Mouse (Mus musculus) heart, postnatal 14 days (tissue): ENCODE measurements around the gene Gm10392. TPM values are rescaled to one million over a fixed set of nuclear protein-coding genes. Genes with fewer than 3 reads are reported as not detected.
A peak's percentile ranks its signal among the peaks of the same experiment; 100 is the strongest.

Experiments
- DNase-seq, 2 experiments: peaks; one replicate each; pipeline ENCODE4 v3.0.0; 2021 to 2022
- intact Hi-C: fragments of 180-260 bp; cut with DNase I; formaldehyde crosslinking; loops from one replicate; pipeline ENCODE4 v1.15.1; 2025
- total RNA-seq, 2 experiments: library from RNA; stranded (reverse); gene quantifications; 2 replicates each; pipeline ENCODE4 v1.2.3; 2021

The Gm10392 gene
- total RNA-seq, 2 experiments from 2014 or later = not detected

DNA sequence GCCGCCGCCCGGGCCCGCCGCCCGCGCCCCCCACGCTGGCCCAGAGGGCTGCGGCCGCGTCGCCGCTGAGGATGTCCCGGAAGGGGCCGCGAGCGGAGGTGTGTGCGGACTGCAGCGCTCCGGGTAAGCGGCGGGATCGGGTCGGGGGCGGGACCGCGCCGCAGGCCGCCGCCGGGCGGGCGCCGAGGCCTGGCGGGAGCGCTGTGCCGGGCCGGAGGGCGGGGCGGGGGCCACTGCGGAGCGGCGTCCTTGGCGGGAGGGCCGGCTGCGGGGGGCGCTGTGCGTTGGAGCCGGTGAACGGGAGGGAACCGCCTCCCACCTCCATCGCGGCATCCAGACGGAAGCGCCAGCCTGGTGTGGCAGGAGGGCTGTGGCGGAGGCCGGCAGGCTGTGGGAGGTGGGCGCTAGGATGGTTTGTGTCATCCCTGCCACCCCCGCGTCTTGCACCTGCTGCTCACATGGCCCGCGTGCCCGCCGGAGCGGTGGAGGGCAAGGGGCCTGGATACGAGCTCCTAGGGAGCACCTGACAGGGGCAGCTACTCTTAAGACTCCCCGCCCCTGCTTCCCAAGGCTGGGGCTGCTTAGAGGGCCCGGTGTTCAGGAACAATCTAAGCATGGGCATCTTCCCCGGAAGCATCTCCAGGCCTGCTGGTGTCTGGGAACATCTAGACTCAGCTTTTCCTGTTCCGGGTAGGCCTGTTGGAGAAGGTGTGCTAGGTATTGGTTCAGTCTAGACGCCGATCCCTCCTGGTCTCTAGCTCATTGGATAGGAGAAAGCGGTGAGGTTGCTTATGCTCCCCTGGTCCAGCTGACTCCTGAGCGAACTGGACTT is 25.3 kb downstream of the Gm10392 start, which contains the start of gene Git1:
Git1 (plus strand) TSS at position 51 of the 832 bp plus-strand sequence.
- intact Hi-C loops = loop anchor here (5.0 kb wide), 1 partner anchor 176 kb away; no protein-coding TSS in a partner anchor
- peak; percentile 64 to 66 for DNase-seq

DNA sequence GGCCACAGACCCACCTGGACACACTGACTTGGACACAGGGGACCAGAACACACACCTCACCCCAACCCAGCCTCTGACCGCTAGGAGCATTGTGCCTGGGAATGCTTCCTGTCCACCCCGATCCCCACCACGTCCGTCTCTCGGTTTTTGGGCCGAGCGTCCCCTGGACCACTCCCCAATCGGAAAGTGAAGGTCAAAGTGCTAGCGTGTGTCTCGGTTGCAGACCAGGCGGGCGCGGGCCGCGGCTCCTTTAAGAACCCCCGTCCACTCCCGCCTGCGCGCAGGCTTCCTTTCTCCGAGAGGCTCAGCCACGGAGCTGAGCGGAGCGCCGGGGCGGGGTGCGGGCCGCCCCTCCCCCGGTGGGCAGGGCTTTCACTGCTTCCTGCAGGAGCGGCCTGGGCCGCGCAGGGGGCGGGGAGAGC is 26.1 kb downstream of the Gm10392 start:
- DNase-seq = peak; percentile 95 to 96
- intact Hi-C loops = loop anchor here (5.0 kb wide), 1 partner anchor 176 kb away; no protein-coding TSS in a partner anchor

DNA sequence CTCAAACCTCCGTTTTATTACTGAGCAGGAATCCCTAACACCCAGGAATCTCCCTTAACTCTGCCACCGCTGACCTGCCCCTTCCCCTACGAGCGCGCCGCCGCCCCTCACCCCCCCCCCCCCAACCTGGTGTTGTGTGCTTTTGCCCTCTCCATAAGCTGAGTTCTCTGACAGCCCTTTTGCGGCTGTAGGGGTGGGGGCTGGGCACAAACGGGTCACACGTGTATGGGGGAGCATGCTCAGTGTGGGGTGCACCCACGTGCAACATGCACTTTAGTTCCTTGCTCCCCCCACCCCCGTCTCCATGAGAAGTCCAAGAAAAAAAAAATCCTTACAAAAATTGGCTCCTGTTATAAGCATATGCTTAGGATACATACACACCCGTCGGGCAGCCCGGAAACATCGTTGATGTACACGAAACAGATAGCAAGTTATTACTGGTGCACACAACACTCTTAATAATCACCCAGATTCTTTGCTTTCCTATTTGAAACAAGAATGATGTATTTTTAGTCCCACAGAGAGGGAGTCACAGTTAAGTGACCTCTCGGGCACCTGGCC is 26.6 kb downstream of the Gm10392 start:
- DNase-seq = no peak
- intact Hi-C loops = loop anchor here (5.0 kb wide), 1 partner anchor 175 kb away; no protein-coding TSS in a partner anchor

DNA sequence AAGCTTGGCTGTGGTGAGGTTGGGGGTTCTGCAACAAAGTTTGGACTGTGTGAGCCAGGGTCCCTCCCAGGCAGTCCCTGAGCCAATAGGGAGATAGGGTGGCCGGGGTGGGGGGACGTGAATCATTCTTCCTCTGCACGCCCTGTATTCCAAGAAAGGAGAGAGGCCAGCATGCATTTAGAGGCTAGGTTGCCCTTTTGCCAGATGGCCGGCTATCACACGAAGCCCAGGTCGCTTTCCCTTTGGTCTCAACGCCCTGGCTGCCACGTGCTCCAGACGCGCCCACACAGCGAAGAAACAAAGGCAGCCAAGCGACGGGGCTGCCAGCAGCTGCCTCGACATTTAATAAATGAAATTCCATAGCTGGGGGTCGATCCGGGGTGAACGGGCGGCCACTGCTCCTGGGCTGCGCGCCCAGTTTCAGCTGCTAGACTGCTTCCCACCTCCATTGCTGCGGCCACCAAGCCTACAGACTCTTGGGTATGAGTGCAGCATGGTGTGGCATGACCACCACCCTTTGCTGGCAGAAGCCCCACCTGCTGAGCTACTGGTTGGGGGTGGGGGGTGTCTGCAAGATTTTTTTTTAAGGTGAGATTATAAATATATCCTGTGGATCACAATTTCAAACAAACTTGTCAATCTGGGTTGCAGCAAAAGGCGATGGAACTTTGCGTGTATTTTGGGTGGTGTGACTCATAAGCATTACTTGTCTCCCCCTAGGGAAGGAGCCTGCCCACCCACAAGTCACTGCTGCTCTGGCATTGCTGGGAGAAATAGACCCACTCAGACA is 27.3 kb downstream of the Gm10392 start:
- DNase-seq = peak; percentile 62 to 77
- intact Hi-C loops = loop anchor here (1.0 to 5.0 kb wide), 3 partner anchors 10 to 174 kb away; no protein-coding TSS in a partner anchor

DNA sequence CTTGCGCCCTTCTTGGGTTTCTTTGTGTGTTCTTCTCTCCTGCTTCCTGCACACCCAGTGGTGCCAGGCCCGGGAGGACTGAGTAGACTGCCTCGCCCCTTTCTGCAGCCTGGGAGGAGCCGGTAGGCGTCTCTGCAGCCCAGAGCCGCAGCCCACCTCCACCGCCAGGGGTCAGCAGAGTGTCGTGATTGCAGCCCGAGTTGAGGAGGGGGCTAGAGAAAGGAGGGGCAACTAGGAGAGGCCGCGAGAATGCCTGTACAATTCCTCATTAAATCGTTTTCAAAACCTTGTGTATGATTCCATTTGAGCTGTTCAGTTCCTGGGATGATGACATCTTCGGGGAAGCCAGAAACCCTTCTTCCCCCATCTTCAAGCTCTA is 27.9 kb downstream of the Gm10392 start:
- peak; percentile 92 to 95 for DNase-seq
- intact Hi-C loops = loop anchor here (1.0 to 5.0 kb wide), 3 partner anchors 10 to 174 kb away; no protein-coding TSS in a partner anchor

GRCm38 (mm10) chr11:77490451-77490850 is 28.5 kb downstream of the Gm10392 start:
- intact Hi-C loops = loop anchor here (2.0 to 5.0 kb wide), 2 partner anchors 140 to 173 kb away; no protein-coding TSS in a partner anchor
- DNase-seq = no peak

DNA sequence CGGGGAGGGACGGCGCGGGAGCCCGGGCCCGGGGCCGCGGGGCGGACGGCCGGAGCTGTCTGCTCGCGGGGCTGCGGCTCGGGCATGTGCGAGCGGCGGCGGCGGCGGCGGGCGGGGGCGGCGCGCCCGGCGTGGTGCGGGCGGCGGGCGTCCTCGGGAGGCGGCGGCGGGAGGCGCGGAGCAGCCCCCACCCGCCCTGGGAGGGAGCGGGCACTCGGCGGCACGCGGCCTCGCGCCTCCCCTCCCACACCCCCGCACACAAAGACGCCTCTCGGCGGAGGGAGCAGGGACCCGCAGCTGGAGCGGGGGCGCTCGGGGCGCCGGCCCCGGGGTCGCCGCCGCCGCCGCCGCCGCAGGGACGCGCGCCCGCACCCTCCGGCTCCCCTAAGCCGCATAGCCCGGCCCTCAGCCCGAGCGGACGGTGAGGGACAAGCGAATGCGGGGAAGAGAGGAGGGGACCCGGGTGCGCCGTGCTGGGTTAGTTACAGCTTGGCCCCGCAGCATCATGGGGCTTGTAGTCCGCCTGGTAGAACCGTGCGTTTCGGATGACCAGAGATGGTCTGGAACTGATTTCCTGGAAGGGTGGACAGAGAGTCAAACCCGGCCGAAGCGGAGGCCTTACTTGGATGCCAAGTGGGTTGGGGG is 29.3 kb downstream of the Gm10392 start, which contains the start of gene Ankrd13b:
Ankrd13b (minus strand) TSS at position 88 of the 645 bp plus-strand sequence.
- DNase-seq = peak; percentile 76 to 79
- intact Hi-C loops = loop anchor here (2.0 to 5.0 kb wide), 2 partner anchors 141 to 172 kb away; no protein-coding TSS in a partner anchor

GRCm38 (mm10) chr11:77488771-77489581 is 30.0 kb downstream of the Gm10392 start:
- DNase-seq = no peak
- intact Hi-C loops = no loop called here

DNA sequence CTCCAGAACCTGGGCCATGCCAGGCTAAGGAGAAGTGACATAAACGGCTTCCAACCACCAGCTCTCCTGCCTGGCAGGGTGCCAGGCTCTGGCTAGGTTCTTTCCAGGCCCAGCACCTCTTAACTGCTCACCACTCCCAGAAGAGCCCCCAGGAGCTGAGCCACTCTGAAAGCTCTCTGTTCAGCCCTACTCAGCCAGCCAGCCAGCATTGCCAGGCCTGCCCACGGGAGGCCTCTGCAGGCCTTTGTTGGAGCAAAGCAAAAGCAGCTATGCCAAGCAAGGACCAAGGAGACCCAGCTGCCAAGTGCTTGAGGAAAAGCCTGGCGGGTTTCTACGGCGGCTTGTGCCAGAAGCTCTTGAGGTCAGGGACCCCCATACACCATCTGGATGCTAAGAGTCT is 32.2 kb downstream of the Gm10392 start:
- intact Hi-C loops = no loop called here
- DNase-seq = no peak

DNA sequence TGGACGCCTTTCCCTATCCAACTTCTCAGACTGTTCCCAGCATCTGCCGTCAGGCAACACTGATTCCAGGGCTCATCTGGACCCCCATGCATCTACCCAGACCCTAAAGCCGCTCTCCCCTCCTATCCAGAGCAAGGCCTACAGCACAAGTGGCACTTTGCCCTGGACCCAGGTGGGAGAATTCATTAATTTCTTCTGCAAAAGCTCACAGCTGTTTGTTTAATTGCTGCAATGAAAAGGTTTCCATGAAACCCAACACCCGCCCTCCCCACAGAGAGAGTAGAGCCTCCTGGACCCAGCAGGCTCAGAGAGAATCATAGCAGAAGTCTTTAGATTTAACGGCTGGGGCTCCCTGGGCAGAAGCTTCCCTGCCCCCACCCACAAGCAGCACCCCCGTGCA is 33.8 kb downstream of the Gm10392 start:
- no peak for DNase-seq
- intact Hi-C loops = no loop called here

DNA sequence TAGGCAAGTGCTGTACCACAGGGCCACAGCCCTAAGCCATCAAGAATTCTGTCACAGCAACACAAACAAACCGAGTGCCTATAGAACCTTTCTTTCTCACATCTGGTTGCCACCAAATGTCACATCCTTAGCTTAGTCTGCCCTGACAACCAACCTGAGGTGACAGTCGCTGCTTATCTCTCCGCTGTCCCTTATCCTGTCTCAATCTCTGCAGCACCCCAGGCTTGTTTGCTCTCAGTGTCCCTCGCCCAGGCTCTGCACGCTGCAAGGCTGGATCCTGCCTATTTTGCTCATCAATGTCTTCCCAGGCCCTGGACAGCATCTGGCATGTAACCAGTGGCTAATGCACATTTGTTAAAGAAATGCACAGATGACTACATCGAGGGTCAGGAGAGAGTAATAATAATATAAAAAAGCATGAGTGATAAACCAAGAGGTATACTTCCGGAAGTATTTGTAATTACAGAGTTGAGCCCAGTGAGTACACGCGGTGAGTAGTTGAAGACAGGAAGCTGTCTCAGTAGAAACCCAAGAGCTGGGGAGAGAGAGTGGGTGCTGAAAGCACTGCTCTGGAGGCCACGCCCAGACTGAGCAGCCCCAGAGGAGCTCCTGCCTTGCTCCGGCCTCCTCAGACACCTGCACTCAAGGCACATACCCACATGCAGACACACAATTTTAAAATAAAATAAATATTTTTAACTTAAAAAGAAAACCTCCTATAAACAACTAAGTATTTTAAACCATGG is 35.3 kb downstream of the Gm10392 start:
- intact Hi-C loops = no loop called here
- DNase-seq = no peak

DNA sequence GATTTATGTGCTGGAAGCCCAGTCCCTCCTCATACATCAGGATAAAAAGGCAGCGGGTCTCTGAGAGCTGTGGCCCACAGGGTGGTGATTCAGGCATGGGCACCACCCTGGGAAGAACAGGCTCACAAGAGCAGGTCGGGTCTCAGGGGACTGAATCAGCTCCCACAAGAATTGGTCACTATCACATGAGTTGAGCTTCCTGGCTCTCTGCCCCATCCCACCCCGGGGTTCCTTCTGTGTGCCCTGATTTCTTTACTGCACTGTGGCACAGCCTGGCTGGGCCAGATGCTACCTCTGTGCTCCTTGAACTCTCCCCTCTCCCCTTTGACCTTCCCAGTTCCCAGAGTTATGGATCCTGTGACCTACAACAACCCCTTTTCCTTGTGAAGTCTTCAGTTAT is 36.0 kb downstream of the Gm10392 start:
- intact Hi-C loops = no loop called here
- no peak for DNase-seq

- intact Hi-C loops = no loop called here
- DNase-seq = no peak
Measured at GRCm38 (mm10) chr11:77476895-77477294, 42.1 kb downstream of the Gm10392 start.

- no peak for DNase-seq
Measured at GRCm38 (mm10) chr11:77476216-77476615, 42.8 kb downstream of the Gm10392 start.

GRCm38 (mm10) chr11:77472775-77473174 is 46.2 kb downstream of the Gm10392 start:
- DNase-seq = peak in 1 of 2 experiments; percentile 35
- intact Hi-C loops = no loop called here

More at GRCm38 (mm10) chr11:77476216-77476615, 42.8 kb downstream of the Gm10392 start:
- intact Hi-C loops = no loop called here

- intact Hi-C loops = no loop called here
Measured at GRCm38 (mm10) chr11:77471407-77471806, 47.6 kb downstream of the Gm10392 start.

GRCm38 (mm10) chr11:77468397-77468796 is 50.6 kb downstream of the Gm10392 start:
- intact Hi-C loops = loop anchor here (5.0 kb wide), 2 partner anchors 151 to 366 kb away; no protein-coding TSS in a partner anchor
- DNase-seq = no peak

More at GRCm38 (mm10) chr11:77471407-77471806, 47.6 kb downstream of the Gm10392 start:
- no peak for DNase-seq

DNA sequence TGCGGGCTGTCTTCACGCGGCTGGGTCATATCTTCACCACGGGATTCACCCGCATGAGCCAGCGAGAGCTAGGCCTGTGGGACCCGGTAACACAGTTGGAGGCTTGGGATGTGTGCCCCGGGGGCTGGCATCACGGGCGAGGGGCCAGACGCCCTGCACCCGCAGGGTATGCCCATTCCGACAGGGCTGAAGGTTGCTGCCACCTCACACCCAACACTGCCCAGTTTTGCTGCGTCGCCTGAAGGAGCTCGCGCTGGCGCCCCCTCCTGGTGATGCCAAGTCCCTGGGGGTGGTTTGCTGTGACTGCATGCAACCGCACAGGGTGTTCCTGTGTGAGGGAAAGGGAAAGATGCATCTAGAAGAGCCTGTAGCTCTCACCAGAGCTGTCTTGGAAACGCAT is 51.2 kb downstream of the Gm10392 start:
- peak; percentile 83 to 87 for DNase-seq
- intact Hi-C loops = loop anchor here (1.0 to 5.0 kb wide), 3 partner anchors 150 to 365 kb away; no protein-coding TSS in a partner anchor
